Mouse (Mus musculus) effector memory CD4-positive, alpha-beta T cell, adult 5 months (primary cell): Measurements from ENCODE around the gene Dcst1. TPM values are rescaled to one million over a fixed set of nuclear protein-coding genes. Genes with fewer than 3 reads are reported as not detected.

Experiments used
- polyA plus RNA-seq: library from polyadenylated mRNA; unstranded; fragments of 100-300 nt; shearing (Covaris generic); gene quantifications from one replicate; pipeline ENCODE4 v1.2.1, GENCODE M21; 2017

The Dcst1 gene
- polyA plus RNA-seq = 0.37 TPM

DNA sequence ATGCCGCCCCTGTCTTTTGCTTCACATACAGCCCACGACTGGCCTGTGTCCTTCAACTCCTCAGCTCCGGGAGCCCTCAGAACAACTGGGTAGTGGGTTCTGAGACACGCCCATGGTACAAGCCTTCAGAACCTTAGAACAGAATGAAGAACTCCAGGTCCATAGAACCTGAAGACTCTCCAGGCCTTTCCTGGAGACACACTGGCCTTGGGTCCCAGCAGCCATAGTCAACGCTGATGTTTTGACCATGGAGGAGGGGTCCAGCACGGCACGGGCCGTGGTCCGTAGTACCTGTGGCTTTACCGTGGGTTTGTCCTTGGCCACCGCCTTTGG, at the start of gene Dcst1:
Dcst1 (minus strand) TSS at position 101 of the 333 bp plus-strand sequence.

GRCm38 (mm10) chr3:89411490-89412393, 46.7 kb upstream of the Dcst1 start, which contains the start of gene Flad1:
Gene Flad1, minus strand, starts transcription at chr3:89411870.

DNA sequence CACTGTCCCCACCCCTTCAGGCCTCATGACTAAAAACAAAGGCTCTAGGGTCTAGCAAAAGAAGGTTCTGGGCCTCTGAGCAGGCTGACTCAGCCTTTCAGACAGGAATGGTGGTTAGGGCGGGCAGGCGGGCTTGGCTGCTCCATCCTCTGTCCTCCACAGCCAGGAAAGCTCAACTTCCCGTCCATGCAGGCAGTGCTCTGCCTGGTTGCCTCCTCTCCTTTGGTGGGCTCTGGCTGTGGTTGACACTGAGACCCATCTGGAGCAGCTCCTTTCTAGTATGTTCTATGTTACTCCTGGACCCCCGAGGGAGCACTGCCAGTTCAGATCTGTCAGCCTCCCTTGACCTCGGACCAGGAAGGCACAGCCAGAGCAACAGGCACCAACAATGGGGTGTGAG, 37.6 kb upstream of the Dcst1 start, which contains the start of gene Lenep:
Lenep (minus strand) TSS at position 101 of the 400 bp plus-strand sequence.

GRCm38 (mm10) chr3:89394006-89394893, 29.2 kb upstream of the Dcst1 start, which contains the start of gene Zbtb7b:
Gene Zbtb7b, minus strand, starts transcription at chr3:89394776.

DNA sequence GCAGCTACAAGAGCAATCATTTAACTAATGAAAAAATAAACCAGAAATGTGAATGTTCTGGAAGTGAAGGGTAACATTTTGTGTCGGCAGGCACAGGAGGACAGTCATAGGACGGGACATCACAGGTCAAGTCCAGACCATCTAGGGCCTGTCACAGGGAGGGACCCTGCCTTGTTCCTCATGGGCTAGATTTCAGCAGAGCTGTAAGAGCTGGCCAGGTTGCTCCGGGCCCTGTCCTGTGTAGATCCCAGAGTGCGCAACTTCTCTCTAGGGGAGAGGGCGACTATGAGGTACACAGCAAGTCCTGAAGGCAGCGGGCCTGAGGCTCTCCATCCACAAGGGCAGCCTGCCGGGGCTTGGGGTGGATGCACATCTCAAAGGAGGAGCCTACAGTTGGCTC, 3.4 kb downstream of the Dcst1 start, which contains the start of gene Dcst2:
Dcst2 (plus strand) TSS at position 301 of the 400 bp plus-strand sequence.

GRCm38 (mm10) chr3:89349869-89350501, 15.1 kb downstream of the Dcst1 start, which contains the start of gene Adam15:
Gene Adam15, minus strand, starts transcription at chr3:89349996.

DNA sequence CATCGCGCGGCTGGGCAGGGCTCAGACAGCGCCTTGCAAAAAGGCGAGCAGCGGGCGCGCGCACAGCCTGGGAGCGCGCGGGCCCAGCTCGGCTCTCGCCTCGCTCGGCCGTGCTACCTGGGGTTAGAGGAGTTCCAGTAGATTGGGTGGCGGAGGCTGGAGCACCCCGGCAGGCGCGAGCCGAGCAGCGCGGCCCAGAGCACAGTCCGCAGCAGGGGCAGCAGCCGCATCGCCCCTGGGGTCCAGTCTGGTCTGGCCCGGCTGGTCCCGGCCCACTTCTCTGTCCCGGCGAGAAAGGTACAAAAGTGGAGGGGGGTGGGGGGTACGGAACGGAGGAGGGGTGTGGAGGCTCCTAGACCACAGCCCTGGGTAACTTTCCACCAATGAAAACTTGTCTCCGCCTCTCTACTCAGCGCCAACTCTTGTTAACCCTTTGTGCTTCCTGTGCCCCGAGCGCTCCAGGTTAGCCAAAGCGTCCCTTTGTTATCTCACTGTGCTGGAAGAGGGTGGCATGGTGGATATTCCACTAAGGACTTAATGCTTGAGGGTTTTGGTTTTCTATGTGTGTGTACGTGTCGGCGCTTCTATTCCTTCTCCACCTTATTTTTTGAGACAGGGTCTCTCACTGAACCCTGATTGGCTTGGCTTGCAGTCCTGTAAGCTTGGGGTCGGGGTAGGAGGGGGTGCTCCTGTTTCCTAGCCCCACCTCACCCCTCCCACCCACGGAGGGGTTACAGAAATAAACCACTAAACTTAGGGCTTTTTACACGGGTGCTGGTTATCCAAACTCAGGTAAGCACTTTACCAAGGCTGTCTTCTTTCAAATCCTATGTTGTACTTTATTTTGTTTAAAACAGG, 27.1 kb downstream of the Dcst1 start, which contains the start of gene Efna4:
Efna4 (minus strand) TSS at position 308 of the 858 bp plus-strand sequence.

DNA sequence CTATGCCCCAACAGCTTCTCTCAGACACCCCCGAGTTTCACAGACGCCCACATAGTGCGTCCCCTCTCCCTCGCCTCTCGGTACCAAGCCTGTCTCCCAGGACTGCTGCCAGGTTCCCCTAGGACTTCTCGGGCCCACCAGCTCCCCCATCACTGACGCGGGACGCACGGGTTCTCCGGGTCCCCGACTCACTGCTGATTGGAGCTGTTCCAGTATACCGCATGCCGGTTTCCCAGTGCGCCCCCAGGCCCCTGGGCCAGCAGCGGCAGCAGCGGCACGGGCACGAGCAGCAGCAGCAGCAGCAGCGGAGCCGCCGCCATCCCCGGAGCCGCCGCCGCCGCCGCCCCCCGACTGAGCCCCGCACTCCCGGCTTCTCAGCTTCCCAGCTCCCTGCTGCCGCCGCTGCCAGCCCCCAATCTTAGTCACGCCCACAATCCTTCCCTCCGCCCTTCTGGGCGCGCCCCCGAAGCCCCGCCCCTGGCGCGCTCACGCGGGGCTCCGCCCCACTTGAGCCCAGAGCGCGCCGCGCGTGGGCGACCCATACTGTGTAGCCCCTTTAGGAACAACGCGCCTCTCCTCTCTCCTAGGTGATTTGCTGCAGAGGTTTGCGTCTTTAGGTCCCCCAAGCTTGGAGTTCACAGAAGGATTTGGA, 42.4 kb downstream of the Dcst1 start, which contains the start of gene Efna3:
Efna3 (minus strand) TSS at position 452 of the 652 bp plus-strand sequence.

Other genes with a start within 250 kb of the Dcst1 start
- gene Pklr, start 229.1 kb downstream of the Dcst1 start, polyA plus RNA-seq = not detected
- 1.9 TPM for gene Hcn3, start 205.1 kb downstream of the Dcst1 start, polyA plus RNA-seq
- gene Clk2, start 200.5 kb downstream of the Dcst1 start, polyA plus RNA-seq = 86.6 TPM
- gene Scamp3, start 187.8 kb downstream of the Dcst1 start, polyA plus RNA-seq = 232 TPM
- 94.4 TPM for gene Fam189b, start 182.1 kb downstream of the Dcst1 start, polyA plus RNA-seq
- 79.2 TPM for gene Gba, start 162.3 kb downstream of the Dcst1 start, polyA plus RNA-seq
- gene Thbs3, start 150.1 kb downstream of the Dcst1 start, polyA plus RNA-seq = 1.6 TPM
- gene Mtx1, start 138.2 kb downstream of the Dcst1 start, polyA plus RNA-seq = 87.7 TPM
- 7.2 TPM for gene Muc1, start 136.2 kb downstream of the Dcst1 start, polyA plus RNA-seq
- gene Krtcap2, start 119.3 kb downstream of the Dcst1 start, polyA plus RNA-seq = 192 TPM
- 2.7 TPM for gene Trim46, start 118.9 kb downstream of the Dcst1 start, polyA plus RNA-seq
- 74.3 TPM for gene Dpm3, start 105.9 kb downstream of the Dcst1 start, polyA plus RNA-seq
- 132 TPM for gene Slc50a1, start 94.7 kb downstream of the Dcst1 start, polyA plus RNA-seq
- 0.26 TPM for gene Efna1, start 84.1 kb downstream of the Dcst1 start, polyA plus RNA-seq
- gene Efna3, start 42.3 kb downstream of the Dcst1 start, polyA plus RNA-seq = not detected
- not detected for gene Efna4, start 27.2 kb downstream of the Dcst1 start, polyA plus RNA-seq
- 21.7 TPM for gene Adam15, start 15.3 kb downstream of the Dcst1 start, polyA plus RNA-seq
- not detected for gene Dcst2, start 3.3 kb downstream of the Dcst1 start, polyA plus RNA-seq
- 17.3 TPM for gene Zbtb7b, start 29.5 kb upstream of the Dcst1 start, polyA plus RNA-seq
- not detected for gene Lenep, start 37.5 kb upstream of the Dcst1 start, polyA plus RNA-seq
- 27.4 TPM for gene Flad1, start 46.6 kb upstream of the Dcst1 start, polyA plus RNA-seq
- 10.5 TPM for gene Cks1b, start 53.1 kb upstream of the Dcst1 start, polyA plus RNA-seq
- gene Shc1, start 53.2 kb upstream of the Dcst1 start, polyA plus RNA-seq = 69.1 TPM
- 37.8 TPM for gene Pygo2, start 65.0 kb upstream of the Dcst1 start, polyA plus RNA-seq
- gene Pbxip1, start 71.5 kb upstream of the Dcst1 start, polyA plus RNA-seq = 100 TPM
- gene Pmvk, start 89.3 kb upstream of the Dcst1 start, polyA plus RNA-seq = 14.1 TPM
- not detected for gene Kcnn3, start 154.9 kb upstream of the Dcst1 start, polyA plus RNA-seq